Mouse (Mus musculus): ENCODE data around the gene Sesn3.
A peak's percentile ranks its signal among the peaks of the same experiment; 100 is the strongest.

The Sesn3 gene

DNA sequence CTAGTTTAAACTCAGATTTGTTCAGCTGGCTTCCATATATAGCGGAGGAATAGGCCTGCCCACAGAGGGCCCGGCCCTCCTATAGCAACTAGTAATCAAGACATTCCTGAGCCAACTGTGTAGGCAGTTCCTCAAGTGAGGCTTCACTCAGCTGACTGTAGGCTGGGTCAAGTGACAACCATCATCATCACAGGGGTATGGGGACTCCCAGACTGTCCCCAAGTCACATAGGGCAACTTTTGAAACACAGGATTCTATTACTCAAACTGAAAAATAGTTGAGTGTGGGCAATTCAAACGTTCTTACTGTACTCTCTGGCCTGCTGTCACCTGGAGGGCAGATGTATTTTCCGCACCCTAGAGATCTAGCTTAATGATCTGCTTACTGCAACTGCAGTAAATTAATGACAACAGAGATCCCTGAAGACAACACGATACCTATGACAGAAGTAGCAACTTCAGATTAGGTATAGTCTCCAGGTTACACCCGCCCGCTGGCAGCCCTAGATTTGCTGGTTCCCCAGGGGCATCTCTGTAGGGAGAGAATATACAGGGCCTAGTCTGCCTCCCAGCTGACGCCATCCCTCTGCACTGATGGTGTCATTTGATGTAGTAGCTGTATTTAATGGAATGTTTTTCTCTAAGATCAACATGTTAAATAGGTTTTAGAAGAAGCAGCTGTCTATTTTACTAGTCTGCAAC is 87.4 kb downstream of the Sesn3 start:
- no peak for DNase-seq

DNA sequence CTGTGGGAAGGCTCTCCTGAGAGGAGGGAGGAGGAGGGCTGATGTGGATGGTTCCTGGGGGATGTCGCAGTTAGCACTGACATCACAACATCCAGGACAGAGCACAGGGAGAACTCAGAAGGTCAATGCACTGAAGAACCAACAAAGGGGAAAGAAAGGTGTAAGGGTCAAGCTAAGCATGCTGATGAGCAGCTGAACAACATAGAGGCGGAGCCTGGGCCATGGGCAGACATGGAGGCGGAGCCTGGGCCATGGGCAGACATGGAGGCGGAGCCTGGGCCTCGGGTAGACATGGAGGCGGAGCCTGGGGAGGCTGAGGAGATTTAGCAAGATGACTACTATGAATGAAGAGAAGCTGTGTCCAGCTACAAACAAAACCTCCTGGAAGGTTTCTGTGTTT is 88.7 kb downstream of the Sesn3 start:
- DNase-seq = no peak

DNA sequence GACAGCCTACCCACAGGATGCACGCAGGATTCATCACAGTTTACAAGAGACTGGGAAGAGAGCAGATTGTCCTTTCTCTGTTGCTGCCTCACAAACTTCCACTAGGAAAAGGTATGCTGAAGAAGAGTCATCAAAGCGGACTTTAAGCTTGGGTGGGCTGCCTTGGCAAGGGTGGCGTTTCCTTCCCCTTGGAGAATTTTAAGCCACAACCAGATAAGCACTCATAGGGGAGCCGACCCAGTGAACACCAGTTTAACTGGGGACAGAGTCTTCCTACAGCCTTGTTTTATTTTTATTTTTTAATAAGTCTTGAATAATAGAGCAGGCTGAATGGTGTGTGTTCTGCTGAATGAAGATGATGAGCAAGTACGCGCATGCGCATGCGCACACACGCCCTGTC is 89.9 kb downstream of the Sesn3 start:
- DNase-seq = no peak

DNA sequence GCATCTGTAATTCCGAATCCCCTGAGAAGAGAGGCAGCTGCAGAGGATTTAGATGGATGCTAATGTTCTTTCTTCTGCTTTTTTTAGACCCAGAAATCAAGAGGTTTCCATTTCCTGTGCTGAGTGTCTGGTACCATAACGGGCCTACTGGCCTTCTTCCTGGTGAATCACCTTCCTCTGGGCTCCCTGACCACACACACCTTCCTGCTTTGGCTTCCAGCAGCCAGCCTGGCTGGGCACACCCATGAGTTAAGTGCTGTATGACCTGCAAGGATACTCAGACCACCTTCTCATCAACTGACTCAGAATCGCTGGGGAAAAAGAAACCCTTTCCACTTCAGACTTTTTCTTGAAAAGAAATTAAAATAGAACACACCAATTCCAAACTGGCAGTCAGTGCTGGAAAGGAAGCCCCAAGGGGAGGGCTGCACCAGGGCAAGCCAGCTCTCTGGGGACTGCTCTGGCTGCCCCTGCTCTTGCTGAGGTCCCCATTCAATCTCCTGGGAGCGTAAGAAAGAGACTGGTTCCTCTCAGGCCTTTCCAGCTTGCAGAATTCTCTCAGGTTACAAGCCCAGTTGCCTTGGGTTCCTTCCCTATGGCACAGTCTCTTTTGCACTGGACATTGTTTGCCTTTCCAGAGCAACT is 90.7 kb downstream of the Sesn3 start:
- DNase-seq = peak; percentile 95

DNA sequence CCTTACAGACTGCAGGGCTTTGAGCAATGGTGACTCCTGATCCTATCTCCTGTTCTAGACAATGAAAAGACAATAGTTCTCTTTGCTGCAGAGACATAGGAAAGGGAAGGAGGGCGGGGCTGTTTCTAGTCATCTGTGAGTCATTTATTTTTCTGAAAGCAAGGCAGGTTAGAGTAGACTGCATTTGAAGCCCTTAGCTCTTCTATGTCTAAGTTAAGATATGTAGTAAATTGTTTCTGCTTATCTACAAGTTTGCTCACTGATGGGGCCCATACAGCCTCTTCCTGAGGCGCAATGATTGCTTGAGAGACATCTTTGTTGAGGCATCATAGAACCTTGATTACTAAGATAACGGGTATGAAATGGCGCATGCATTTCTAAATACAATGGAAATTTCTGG is 93.0 kb downstream of the Sesn3 start:
- no peak for DNase-seq

DNA sequence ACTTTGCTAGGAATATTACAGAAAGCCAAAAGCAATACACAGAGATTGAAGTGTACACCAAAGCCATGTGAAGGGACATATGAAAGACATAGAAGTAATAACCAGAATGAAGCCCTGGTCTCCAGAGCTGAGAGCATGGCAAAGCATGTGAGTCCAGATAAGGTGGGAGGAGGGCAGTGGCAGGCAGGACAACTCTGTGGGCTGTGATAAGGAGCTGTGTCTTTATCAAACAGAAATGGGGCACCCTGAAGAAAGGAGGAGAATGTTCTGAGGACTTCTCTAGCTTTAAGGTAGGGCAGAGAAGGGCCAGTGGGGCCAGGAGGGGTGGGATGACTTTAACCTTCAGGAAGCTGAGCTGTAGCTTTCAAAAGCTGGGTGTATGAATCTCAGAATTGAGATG is 94.4 kb downstream of the Sesn3 start:
- no peak for DNase-seq

DNA sequence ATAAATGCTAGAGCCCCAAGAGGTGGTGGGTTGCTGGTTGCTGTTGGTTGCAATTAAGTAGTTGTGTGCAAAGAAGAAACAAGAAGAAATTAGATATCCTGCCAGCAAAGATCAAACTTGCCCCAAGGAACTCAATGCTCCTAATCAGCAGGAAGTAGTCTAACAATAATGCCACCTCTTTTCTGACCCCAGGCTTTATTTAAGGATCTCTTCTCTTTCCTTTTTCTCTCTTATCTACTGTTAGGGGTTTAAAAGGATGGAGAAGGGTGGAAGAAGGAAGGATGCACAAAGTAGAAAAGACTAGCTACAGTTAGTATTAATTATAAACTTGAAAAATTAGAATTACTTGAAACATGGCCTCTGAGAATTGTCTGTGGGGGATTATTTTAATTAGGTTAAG is 97.6 kb downstream of the Sesn3 start:
- no peak for DNase-seq

DNA sequence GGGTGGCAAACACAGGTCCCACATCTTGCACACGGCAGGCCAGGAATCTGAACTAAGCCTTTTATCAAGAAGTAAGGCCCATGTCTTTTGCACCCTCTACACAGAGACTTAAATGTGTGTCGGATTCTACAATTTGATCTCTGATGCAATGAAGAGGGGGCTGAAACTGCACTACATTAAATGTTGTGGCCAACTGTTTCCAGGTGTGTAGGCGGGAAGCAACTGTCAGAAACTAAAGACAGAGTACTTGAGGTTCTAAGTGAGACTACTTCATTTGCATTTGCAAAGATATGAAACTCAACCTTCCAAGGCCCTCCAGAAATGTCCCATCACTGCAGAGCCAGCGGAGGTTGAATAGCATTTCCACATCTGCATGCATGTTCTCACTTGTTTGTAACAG is 101.3 kb downstream of the Sesn3 start:
- DNase-seq = peak; percentile 39

DNA sequence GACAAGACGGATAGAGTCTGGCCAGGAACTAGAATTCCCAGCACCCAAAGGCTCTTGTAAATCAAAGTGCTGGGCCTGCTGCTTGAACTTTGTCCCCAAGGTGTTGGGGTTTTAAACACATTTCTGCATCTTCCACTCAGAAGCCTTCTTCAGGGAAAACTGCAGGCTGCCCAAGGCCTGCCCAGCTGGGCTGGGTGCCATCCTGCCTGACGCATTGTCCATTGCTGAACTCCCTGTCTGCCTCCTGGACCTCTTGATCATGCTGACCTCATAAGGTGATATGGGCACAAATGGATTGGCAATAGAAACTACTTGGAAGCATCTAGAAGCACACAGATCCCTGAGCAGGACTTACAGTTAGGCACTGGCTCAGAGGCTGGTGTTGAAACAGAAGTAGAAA is 103.3 kb downstream of the Sesn3 start:
- DNase-seq = no peak

DNA sequence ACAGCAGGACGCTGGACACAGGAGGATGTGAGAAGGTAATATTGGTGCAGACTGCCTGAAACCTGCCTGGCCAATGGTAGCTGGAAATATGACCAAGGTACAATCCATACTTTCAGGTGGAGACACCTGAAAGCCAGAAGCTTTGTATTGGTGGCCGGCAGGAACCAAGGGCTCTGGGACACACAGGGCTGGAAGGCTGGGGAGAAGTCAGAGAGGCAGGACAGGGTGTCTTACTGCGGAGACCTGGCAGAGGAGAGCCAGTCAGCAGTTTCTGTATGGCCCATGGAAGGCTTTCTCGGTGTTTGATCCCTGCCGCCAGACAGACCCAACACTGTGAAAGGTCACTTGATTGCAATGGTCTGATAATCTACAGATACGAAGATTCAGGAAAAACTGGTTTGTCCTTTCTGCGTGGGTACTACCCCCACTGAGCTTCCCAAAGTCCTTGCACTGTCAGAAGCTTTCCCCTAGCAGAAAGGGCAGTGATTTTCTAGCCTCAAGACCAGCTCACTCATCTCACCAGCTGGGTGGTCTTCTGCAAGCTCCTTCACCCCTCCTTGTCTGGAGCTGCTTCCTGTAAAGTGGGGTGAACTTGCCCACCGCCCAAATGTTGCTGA is 105.0 kb downstream of the Sesn3 start:
- peak; percentile 85 for DNase-seq

DNA sequence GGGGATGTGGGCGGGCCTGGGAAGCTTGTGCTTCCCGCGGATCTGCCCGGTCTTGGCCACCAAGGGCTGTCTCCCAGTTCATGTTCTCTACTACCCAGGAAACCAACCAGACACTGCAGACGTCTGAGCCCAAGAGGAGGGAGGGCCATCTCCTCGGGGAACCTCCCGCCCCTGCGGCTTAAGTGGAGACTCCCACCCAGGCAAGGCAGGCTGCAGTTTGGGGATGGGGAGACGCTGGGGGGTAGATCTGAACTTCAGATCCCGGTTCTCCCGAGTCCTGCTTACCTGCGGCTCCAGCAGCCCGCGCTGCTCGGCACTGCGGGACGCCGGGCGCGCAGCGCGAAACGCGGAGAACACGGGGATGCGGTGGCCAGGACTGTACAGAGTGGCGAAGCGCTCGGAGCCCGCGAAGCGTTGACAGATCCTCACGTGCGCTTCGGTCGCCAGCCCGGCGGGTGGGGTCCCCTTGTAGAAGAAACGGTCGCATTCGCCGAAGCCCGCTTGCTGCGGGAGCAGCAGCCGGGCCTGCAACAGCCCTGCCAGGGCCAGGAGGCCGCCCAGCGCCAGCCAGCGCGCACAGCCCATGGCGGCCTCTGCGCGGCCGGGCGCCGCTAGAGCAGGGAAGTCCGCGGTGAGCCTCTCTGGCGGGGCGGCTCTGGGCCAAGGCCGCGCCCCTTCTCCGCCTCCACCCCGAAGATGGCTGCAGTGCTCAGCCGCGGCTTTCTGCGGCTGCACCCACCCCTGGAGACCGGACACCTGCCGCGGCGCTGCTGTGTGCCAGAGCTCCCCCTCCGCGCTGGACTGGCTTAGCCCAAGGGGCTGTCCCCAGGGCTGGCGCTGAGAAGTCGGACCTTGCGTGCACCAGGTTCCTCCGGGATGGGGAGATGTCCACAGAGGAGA is 105.8 kb downstream of the Sesn3 start:
- DNase-seq = peak; percentile 99

DNA sequence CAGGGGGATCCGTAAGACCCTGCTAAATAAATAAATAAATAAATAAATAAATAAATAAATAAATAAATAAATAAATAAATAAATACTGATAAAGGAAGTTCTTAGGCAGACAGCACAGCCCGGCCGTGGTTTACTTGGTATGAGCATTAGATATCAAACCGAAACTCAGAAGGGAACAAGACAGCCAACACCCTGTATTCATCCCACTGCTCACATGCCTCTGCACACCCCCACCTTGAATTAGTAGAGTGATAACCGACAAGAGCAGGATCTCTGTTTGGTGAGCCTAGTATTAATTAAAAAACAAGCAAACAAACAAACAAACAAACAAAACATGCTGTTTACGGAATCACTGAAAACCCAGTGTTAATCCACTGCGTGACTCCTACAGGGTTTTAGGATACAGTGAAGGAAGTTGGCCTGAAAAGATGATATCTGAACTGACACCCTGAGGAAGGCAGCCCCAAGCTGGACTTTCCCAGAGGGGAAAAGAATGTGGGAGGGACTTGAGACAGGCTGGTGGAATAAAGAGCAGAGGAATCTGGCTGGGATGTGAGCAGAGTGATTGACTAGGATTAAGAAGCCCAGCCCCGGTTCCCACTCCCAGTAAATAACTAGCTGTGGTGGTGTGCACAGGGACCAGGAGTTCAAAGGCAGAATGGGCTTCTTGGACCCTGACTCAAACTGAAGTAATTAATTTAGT is 106.6 kb downstream of the Sesn3 start, which contains the start of gene Endod1:
TSS of gene Endod1 (minus strand) at position 155 of the 703 bp plus-strand sequence.
- peak; percentile 95 for DNase-seq

DNA sequence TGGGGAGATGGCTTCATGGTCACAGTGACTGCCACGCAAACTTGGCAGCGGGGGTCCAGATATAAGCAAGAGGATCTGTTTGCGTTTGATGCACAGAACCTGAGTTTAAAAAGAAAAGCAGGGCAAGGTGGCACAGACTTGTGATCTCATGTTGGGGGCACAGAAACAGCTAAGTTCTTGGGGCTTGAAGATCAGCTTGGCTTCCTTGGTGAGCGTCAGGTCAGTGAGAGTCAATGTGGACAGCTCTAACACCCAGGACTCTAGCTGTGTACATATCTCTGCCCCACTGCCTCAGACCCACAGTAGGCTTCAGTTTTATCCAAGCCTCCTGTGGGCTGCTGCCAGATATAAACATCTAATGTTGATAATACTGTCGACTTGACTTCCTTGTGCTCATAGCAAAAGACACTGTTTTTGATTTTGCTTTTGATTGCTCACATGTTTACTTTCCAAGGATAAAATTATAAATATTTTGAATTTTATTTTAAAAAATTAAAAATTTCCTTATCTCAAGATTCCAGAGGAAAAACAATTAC is 107.5 kb downstream of the Sesn3 start:
- DNase-seq = peak; percentile 74

Data from heart, adult 11 months (tissue).